In the genomic region with DNA sequence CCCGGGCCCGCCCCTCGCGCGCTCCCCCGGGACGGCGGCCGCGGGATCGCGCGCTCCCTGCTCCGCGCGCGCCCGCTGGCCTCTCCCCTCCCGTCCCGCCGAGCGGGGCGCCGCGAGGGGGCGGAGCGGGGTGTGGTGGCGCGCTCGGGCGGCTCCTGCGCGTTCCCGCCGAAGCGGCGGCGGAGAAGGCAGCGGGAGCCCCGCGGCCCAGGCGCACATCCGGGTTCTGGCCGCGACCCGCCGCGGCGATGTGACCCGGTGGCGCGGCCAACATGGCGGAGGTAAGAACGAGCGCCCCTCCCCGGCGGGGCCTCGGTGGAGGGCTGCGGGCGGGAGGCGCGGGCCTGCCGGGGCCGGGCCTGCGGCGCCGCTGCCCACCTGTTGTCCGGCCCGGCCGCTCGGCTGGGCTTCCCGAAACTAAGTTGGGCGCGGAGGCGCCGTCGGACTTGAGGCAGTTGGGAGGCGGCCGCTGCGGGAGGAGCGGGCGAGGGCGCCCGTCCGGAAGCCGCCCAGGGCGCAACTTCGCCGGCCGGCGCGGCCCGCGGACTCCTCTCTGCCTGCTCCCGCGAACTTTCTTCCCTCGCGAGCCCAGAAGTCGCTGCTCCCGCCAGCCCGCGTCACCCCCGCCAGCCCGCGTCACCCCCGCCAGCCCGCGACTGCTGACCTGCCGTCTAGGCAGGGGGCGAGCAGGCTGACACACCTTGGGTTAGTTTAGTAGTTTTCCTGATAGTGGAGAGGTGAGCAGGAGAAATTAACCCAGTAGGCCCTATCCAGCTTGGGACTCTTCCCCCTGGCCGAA, we compare ENCODE assay signal across 8 mouse cellular contexts. TPM values are rescaled to one million over a fixed set of nuclear protein-coding genes. Genes with fewer than 3 reads are reported as not detected.
DNase-seq lines count a peak whose midpoint lies in the region; ATAC-seq lines count a peak whose summit lies in the region.

No protein-coding gene starts in this region.

- DNase-seq in embryo, embryonic 10 days (ENCODE audit: low spot score) = peak; percentile 76
- peak; percentile 85 for DNase-seq in gastrocnemius, postnatal 10 days
- peak; percentile 86 for DNase-seq in induced T-regulatory cell, adult 2 months (ENCODE audit: low read depth)
- peak; percentile 56 to 70 for DNase-seq in left cerebral cortex, adult 8-10 months (ENCODE audit: low spot score in 2 of 2)
- DNase-seq in retina, postnatal 7 days (ENCODE audit: low read depth, low spot score) = peak; percentile 58
- DNase-seq in urinary bladder, adult 18-20 months (ENCODE audit: low spot score in 2 of 2) = peak; percentile 65 to 77

- H3K79me2 ChIP-seq in macrophage (ENCODE audit: inconsistent target) = peaks cover 79% of the 10 kb centered on the region

- peak overlapping the region; percentile 78 for H3K4me3 ChIP-seq in macrophage (ENCODE audit: inconsistent target)

- 0 out of 2 replicates have a peak, but pooled peaks cover 4% of the 10 kb centered on the region for H3K36me3 ChIP-seq in macrophage (ENCODE audit: inconsistent target)

- ATAC-seq in activated CD4-positive, CD25-positive, alpha-beta regulatory T cell, adult 4 months = peak; percentile 37

- WGBS in macrophage (ENCODE audit: missing documents) = under 1% methylated on average over 84 of the region's 111 CpGs

- peak overlapping the region; percentile 73 for H3K27ac ChIP-seq in macrophage

RNA-seq across cellular contexts. Expression of a gene that starts 5.1 kb away (rescaled TPM):
- polyA plus RNA-seq in activated CD4-positive, CD25-positive, alpha-beta regulatory T cell, adult 4 months (2017; shearing (Covaris generic)) = 1 to 10 TPM; 1.1 to 2.9 TPM
- total RNA-seq in gastrocnemius, postnatal 10 days (2021) = 1 to 10 TPM in 1 of 2 experiments, under 1 TPM in 1; 0.89 to 1.6 TPM
- 10 to 100 TPM; 12.4 to 17.1 (median 14.5) TPM for total RNA-seq in left cerebral cortex, adult 8-10 months (2022)
- total RNA-seq in macrophage (2018; cell fraction: chromatin; rRNA removed) = 1 to 10 TPM in 23 of 26 experiments, under 1 TPM in 3; 0.49 to 8.2 (median 3.6) TPM
- 1 to 10 TPM in 2 of 26 experiments, under 1 TPM in 24; 0.28 to 1.4 (median 0.52) TPM for total RNA-seq in macrophage (2018; cell fraction: cytosol; rRNA removed)
- total RNA-seq in macrophage (2018; cell fraction: nucleus; rRNA removed) = 1 to 10 TPM in 20 of 26 experiments, under 1 TPM in 6; 0.52 to 7.3 (median 1.4) TPM
- polyA plus RNA-seq in macrophage (2018) = 0.31 to 0.56 TPM (median 0.40 TPM) in 3 replicates

RNA-seq across cellular contexts. Expression of a gene that starts 5.2 kb away (rescaled TPM):
- 10 to 100 TPM; 60.0 to 79.8 TPM for polyA plus RNA-seq in activated CD4-positive, CD25-positive, alpha-beta regulatory T cell, adult 4 months (2017; shearing (Covaris generic))
- total RNA-seq in gastrocnemius, postnatal 10 days (2021) = 10 to 100 TPM; 28.1 to 35.4 TPM
- total RNA-seq in left cerebral cortex, adult 8-10 months (2022) = 10 to 100 TPM; 41.5 to 53.8 (median 48.3) TPM
- total RNA-seq in macrophage (2018; cell fraction: chromatin; rRNA removed) = 100 to 1,000 TPM; 110 to 381 (median 229) TPM
- 10 to 100 TPM; 35.9 to 60.5 (median 44.3) TPM for total RNA-seq in macrophage (2018; cell fraction: cytosol; rRNA removed)
- total RNA-seq in macrophage (2018; cell fraction: nucleus; rRNA removed) = 100 to 1,000 TPM in 18 of 26 experiments, 10 to 100 TPM in 8; 71.2 to 256 (median 116) TPM
- 21.6 to 42.7 TPM (median 27.8 TPM) in 3 replicates for polyA plus RNA-seq in macrophage (2018)

Comparison
In these comparisons a context has a peak if more than half of its experiments do, and no peak if none do; other contexts are left out.
1. Peak in every context shown above with its lines: DNase-seq, ATAC-seq, H3K4me3 ChIP-seq and H3K27ac ChIP-seq.
2. RNA of a gene that starts 5.1 kb away (total RNA-seq): 12.4 to 17.1 TPM in left cerebral cortex, adult 8-10 months; 0.89 to 1.6 TPM in gastrocnemius, postnatal 10 days; every median in the first group is over 4 times any median in the second.